Comparison of ENCODE assay signal across 9 mouse cellular contexts in genomic region chr19:8841012-8841411, GRCm38 (mm10). TPM values are rescaled to one million over a fixed set of nuclear protein-coding genes. Genes with fewer than 3 reads are reported as not detected.
A peak's percentile ranks its signal among the peaks of the same experiment; 100 is the strongest.
DNase-seq lines count a peak whose midpoint lies in the region; ATAC-seq and TF ChIP-seq lines count a peak whose summit lies in the region.
"Had no signal": no experiment of that assay in that cellular context is flagged by ENCODE, and none has a peak within 500 bp of the region (broad histone marks: within the 10 kb centered on the region; RNA-seq: fewer than 3 reads in every experiment).

No protein-coding gene starts in this region.

- peaks cover 14% of the 10 kb centered on the region for H3K36me3 ChIP-seq in heart, embryonic 12.5 days
- H3K36me3 ChIP-seq in forebrain, postnatal 0 days (ENCODE audit: insufficient read depth) = peaks cover 22% of the 10 kb centered on the region
- H3K36me3 ChIP-seq in liver, postnatal 0 days (replicated peaks; ENCODE audit: insufficient read depth, low read length) = peaks cover 5% of the 10 kb centered on the region

- no peaks in the 10 kb centered on the region for H3K27me3 ChIP-seq in heart, embryonic 12.5 days (replicated peaks)
- H3K27me3 ChIP-seq in forebrain, postnatal 0 days (ENCODE audit: insufficient read depth, low read length) = no peaks in the 10 kb centered on the region
- H3K27me3 ChIP-seq in liver, postnatal 0 days (ENCODE audit: insufficient read depth, low read length) = no peaks in the 10 kb centered on the region

- H3K4me1 ChIP-seq in heart, embryonic 12.5 days (replicated peaks) = peaks cover 30% of the 10 kb centered on the region
- peaks cover 51% of the 10 kb centered on the region for H3K4me1 ChIP-seq in bone marrow macrophage, adult 2 months (ENCODE audit: control insufficient read depth, insufficient read depth, low read length)
- H3K4me1 ChIP-seq in forebrain, postnatal 0 days (ENCODE audit: insufficient read depth) = peaks cover 5% of the 10 kb centered on the region
- H3K4me1 ChIP-seq in liver, postnatal 0 days (ENCODE audit: insufficient read depth) = peaks cover 32% of the 10 kb centered on the region

- WGBS in heart, embryonic 12.5 days = 89% methylated on average over 7 of the region's 7 CpGs
- 91% methylated on average over 7 of the region's 7 CpGs for WGBS in forebrain, postnatal 0 days
- 83% methylated on average over 7 of the region's 7 CpGs for WGBS in liver, postnatal 0 days (ENCODE audit: insufficient replicate concordance)

- H3K9ac ChIP-seq in heart, embryonic 12.5 days = peak overlapping the region; percentile 80; the same call in 1 of the 2 replicates
- H3K9ac ChIP-seq in forebrain, postnatal 0 days = peak overlapping the region; percentile 97
- H3K9ac ChIP-seq in liver, postnatal 0 days (replicated peaks) = peak overlapping the region; percentile 82

- ATAC-seq in heart, embryonic 12.5 days (ENCODE audit: insufficient number of reproducible peaks, low FRiP score) = no peak
- no peak for ATAC-seq in forebrain, postnatal 0 days
- no peak for ATAC-seq in liver, postnatal 0 days

- no peak for TF ChIP-seq EP300 in liver, postnatal 0 days (IDR thresholded peaks at IDR 0.05; ENCODE audit: low read depth)

- TF ChIP-seq CTCF in bone marrow macrophage, adult 2 months (IDR thresholded peaks at IDR 0.05; ENCODE audit: low read depth, low read length) = no peak
- TF ChIP-seq CTCF in forebrain, postnatal 0 days (IDR thresholded peaks at IDR 0.05; ENCODE audit: low read depth) = no peak
- TF ChIP-seq CTCF in liver, postnatal 0 days (IDR thresholded peaks at IDR 0.05; ENCODE audit: low read depth) = no peak

- TF ChIP-seq POLR2A in bone marrow macrophage, adult 2 months (IDR thresholded peaks at IDR 0.05; ENCODE audit: borderline replicate concordance, low read depth, low read length) = no peak

- DNase-seq in heart, adult 8-10 months (ENCODE audit: low spot score) = no peak
- DNase-seq in forebrain, postnatal 0 days = no peak
- DNase-seq in liver, postnatal 0 days = no peak
- DNase-seq in adrenal gland, adult 8-10 months = no peak
- no peak for DNase-seq in adrenal gland, postnatal 4 days (ENCODE audit: low spot score in 2 of 2)
- no peak for DNase-seq in B cell, adult 2 months

- H3K4me2 ChIP-seq in heart, embryonic 12.5 days = peak overlapping the region; percentile 82
- peak overlapping the region; percentile 84 for H3K4me2 ChIP-seq in forebrain, postnatal 0 days (ENCODE audit: low read depth)
- peak overlapping the region; percentile 93 for H3K4me2 ChIP-seq in liver, postnatal 0 days (ENCODE audit: low read depth, low read length)

- peak overlapping the region; percentile 58; the same call in 1 of the 2 replicates for H3K4me3 ChIP-seq in heart, embryonic 12.5 days
- H3K4me3 ChIP-seq in bone marrow macrophage, adult 2 months (ENCODE audit: insufficient read depth, low read length) = peak overlapping the region; percentile 83
- H3K4me3 ChIP-seq in forebrain, postnatal 0 days (ENCODE audit: low read depth, low read length) = peak overlapping the region; percentile 72
- peak overlapping the region; percentile 69 for H3K4me3 ChIP-seq in liver, postnatal 0 days (ENCODE audit: low read depth, low read length)

- no peak overlapping the region for H3K27ac ChIP-seq in heart, embryonic 12.5 days (ENCODE audit: poor library complexity, severe bottlenecking)
- H3K27ac ChIP-seq in bone marrow macrophage, adult 2 months (ENCODE audit: insufficient read depth, low read depth, low read length) = no peak overlapping the region
- H3K27ac ChIP-seq in forebrain, postnatal 0 days (ENCODE audit: low read depth, low read length) = peak overlapping the region; percentile 29; the same call in 1 of the 2 replicates
- H3K27ac ChIP-seq in liver, postnatal 0 days (ENCODE audit: low read depth) = peak overlapping the region; percentile 71; the same call in 1 of the 2 replicates

- H3K9me3 ChIP-seq in heart, embryonic 12.5 days (replicated peaks) = no peaks in the 10 kb centered on the region
- H3K9me3 ChIP-seq in forebrain, postnatal 0 days (ENCODE audit: low read length) = no peaks in the 10 kb centered on the region
- H3K9me3 ChIP-seq in liver, postnatal 0 days (ENCODE audit: low read length) = no peaks in the 10 kb centered on the region

RNA-seq across cellular contexts. Expression of gene Gng3, which starts 2.0 kb away (rescaled TPM):
- 2.5 and 2.9 TPM in 2 replicates for polyA plus RNA-seq in heart, embryonic 12.5 days (2016; fragmentation: Nextera tagmentation; extraction: Ambion mirVana)
- total RNA-seq in heart, adult 8-10 months (2022) = under 1 TPM in 1 of 4 experiments, not detected in 3; 0.22 TPM
- not detected in 2 replicates for polyA plus RNA-seq in bone marrow macrophage, adult 2 months (2012; ENCODE audit: insufficient read depth, insufficient read length, missing spikeins)
- 68.0 and 78.5 TPM in 2 replicates for total RNA-seq in forebrain, postnatal 0 days (2014; rRNA removed)
- 594 and 622 TPM in 2 replicates for polyA plus RNA-seq in forebrain, postnatal 0 days (2015; fragmentation: Nextera tagmentation; extraction: Ambion mirVana)
- 0.08 and 0.23 TPM in 2 replicates for polyA plus RNA-seq in liver, postnatal 0 days (2015; fragmentation: Nextera tagmentation; extraction: Ambion mirVana)
- total RNA-seq in adrenal gland, adult 8-10 months (2022) = 1 to 10 TPM; 4.7 to 9.8 (median 8.7) TPM
- total RNA-seq in adrenal gland, postnatal 4 days (2021) = 10 to 100 TPM; 14.5 to 16.3 TPM
- total RNA-seq: liver, adult 2 months had no signal

RNA-seq across cellular contexts. Expression of gene Bscl2, which starts 3.7 kb away (rescaled TPM):
- 41.0 and 41.1 TPM in 2 replicates for polyA plus RNA-seq in heart, embryonic 12.5 days (2016; fragmentation: Nextera tagmentation; extraction: Ambion mirVana)
- 10 to 100 TPM; 21.2 to 28.1 (median 24.2) TPM for total RNA-seq in heart, adult 8-10 months (2022)
- 77.4 and 81.8 TPM in 2 replicates for polyA plus RNA-seq in bone marrow macrophage, adult 2 months (2012; ENCODE audit: insufficient read depth, insufficient read length, missing spikeins)
- 81.5 and 91.5 TPM in 2 replicates for total RNA-seq in forebrain, postnatal 0 days (2014; rRNA removed)
- 78.9 and 88.9 TPM in 2 replicates for polyA plus RNA-seq in forebrain, postnatal 0 days (2015; fragmentation: Nextera tagmentation; extraction: Ambion mirVana)
- 30.5 and 32.7 TPM in 2 replicates for polyA plus RNA-seq in liver, postnatal 0 days (2015; fragmentation: Nextera tagmentation; extraction: Ambion mirVana)
- total RNA-seq in adrenal gland, adult 8-10 months (2022) = 100 to 1,000 TPM in 3 of 4 experiments, 10 to 100 TPM in 1; 96.6 to 137 (median 126) TPM
- 100 to 1,000 TPM in 1 of 2 experiments, 10 to 100 TPM in 1; 91.5 to 102 TPM for total RNA-seq in adrenal gland, postnatal 4 days (2021)

RNA-seq across cellular contexts. Expression of gene Lrrn4cl, which starts 9.6 kb away (rescaled TPM):
- polyA plus RNA-seq in heart, embryonic 12.5 days (2016; fragmentation: Nextera tagmentation; extraction: Ambion mirVana) = 0.77 and 0.78 TPM in 2 replicates
- total RNA-seq in heart, adult 8-10 months (2022) = 1 to 10 TPM; 3.4 to 4.7 (median 3.9) TPM
- polyA plus RNA-seq in bone marrow macrophage, adult 2 months (2012; ENCODE audit: insufficient read depth, insufficient read length, missing spikeins) = not detected in 2 replicates
- 1.5 and 2.6 TPM in 2 replicates for total RNA-seq in forebrain, postnatal 0 days (2014; rRNA removed)
- 0.58 and 0.88 TPM in 2 replicates for polyA plus RNA-seq in forebrain, postnatal 0 days (2015; fragmentation: Nextera tagmentation; extraction: Ambion mirVana)
- polyA plus RNA-seq in liver, postnatal 0 days (2015; fragmentation: Nextera tagmentation; extraction: Ambion mirVana) = 0.24 and 0.26 TPM in 2 replicates
- total RNA-seq in adrenal gland, adult 8-10 months (2022) = 1 to 10 TPM; 2.6 to 4.5 (median 3.3) TPM
- 1 to 10 TPM; 3.5 to 4.2 TPM for total RNA-seq in adrenal gland, postnatal 4 days (2021)

RNA-seq across cellular contexts. Expression of gene AC129217.1, which starts 11.4 kb away (rescaled TPM):
- not detected in 2 replicates for polyA plus RNA-seq in heart, embryonic 12.5 days (2016; fragmentation: Nextera tagmentation; extraction: Ambion mirVana)
- under 1 TPM in 1 of 4 experiments, not detected in 3; 0.53 TPM for total RNA-seq in heart, adult 8-10 months (2022)
- polyA plus RNA-seq in bone marrow macrophage, adult 2 months (2012; ENCODE audit: insufficient read depth, insufficient read length, missing spikeins) = 45.4 and 59.2 TPM in 2 replicates
- not detected in 2 replicates for total RNA-seq in forebrain, postnatal 0 days (2014; rRNA removed)
- polyA plus RNA-seq in forebrain, postnatal 0 days (2015; fragmentation: Nextera tagmentation; extraction: Ambion mirVana) = not detected in 2 replicates
- polyA plus RNA-seq in liver, postnatal 0 days (2015; fragmentation: Nextera tagmentation; extraction: Ambion mirVana) = not detected in 2 replicates
- total RNA-seq in adrenal gland, adult 8-10 months (2022) = not detected
- total RNA-seq in adrenal gland, postnatal 4 days (2021) = not detected
- polyA plus RNA-seq: liver, adult 2 months had no signal

RNA-seq across cellular contexts. Expression of gene Hnrnpul2, which starts 21.2 kb away (rescaled TPM):
- 3.8 TPM in 2 replicates for polyA plus RNA-seq in heart, embryonic 12.5 days (2016; fragmentation: Nextera tagmentation; extraction: Ambion mirVana)
- 10 to 100 TPM; 46.0 to 48.9 (median 46.9) TPM for total RNA-seq in heart, adult 8-10 months (2022)
- 94.2 and 102 TPM in 2 replicates for polyA plus RNA-seq in bone marrow macrophage, adult 2 months (2012; ENCODE audit: insufficient read depth, insufficient read length, missing spikeins)
- 28.2 and 38.3 TPM in 2 replicates for total RNA-seq in forebrain, postnatal 0 days (2014; rRNA removed)
- 3.9 and 5.3 TPM in 2 replicates for polyA plus RNA-seq in forebrain, postnatal 0 days (2015; fragmentation: Nextera tagmentation; extraction: Ambion mirVana)
- 2.1 and 2.3 TPM in 2 replicates for polyA plus RNA-seq in liver, postnatal 0 days (2015; fragmentation: Nextera tagmentation; extraction: Ambion mirVana)
- 10 to 100 TPM; 66.4 to 84.4 (median 73.9) TPM for total RNA-seq in adrenal gland, adult 8-10 months (2022)
- total RNA-seq in adrenal gland, postnatal 4 days (2021) = 10 to 100 TPM; 73.5 to 83.1 TPM

Comparison
In these comparisons a context has a peak if more than half of its experiments do, and no peak if none do; other contexts are left out.
1. H3K27ac ChIP-seq: peak in forebrain, postnatal 0 days (single experiment) and liver, postnatal 0 days (single experiment); none in heart, embryonic 12.5 days (single experiment) and bone marrow macrophage, adult 2 months (single experiment).
2. RNA of gene Gng3, which starts 2.0 kb away (total RNA-seq): 68.0 to 78.5 TPM in forebrain, postnatal 0 days, 14.5 to 16.3 TPM in adrenal gland, postnatal 4 days and 4.7 to 9.8 TPM in adrenal gland, adult 8-10 months; 0.22 TPM in heart, adult 8-10 months; every median in the first group is over 4 times any median in the second.
3. Peak in every context shown above with its lines, with median percentiles within 50 percentile points of each other: H3K4me2 ChIP-seq, H3K4me3 ChIP-seq and H3K9ac ChIP-seq.